Mouse (Mus musculus) layer of hippocampus, postnatal 10 days (tissue): ENCODE data around the gene Ccdc120. TPM values are rescaled to one million over a fixed set of nuclear protein-coding genes. Genes with fewer than 3 reads are reported as not detected.

Source experiments
- DNase-seq, 2 experiments: peaks; one replicate each; pipeline ENCODE4 v3.0.0; 2021; ENCODE audit warnings: low spot score in 2 of 2
- long read RNA-seq: library from polyadenylated mRNA; stranded (forward); transcript quantifications from one replicate; pipeline ENCODE4 v2.0.0, GENCODE M21; 2023
- total RNA-seq, 2 experiments: library from RNA; stranded (reverse); gene quantifications; 2 replicates each; pipeline ENCODE4 v1.2.3; 2021

The Ccdc120 gene
- total RNA-seq: 10 to 100 TPM; 23.0 to 24.5 TPM
- long read RNA-seq, partial matches to known transcripts: 3 of 9 reads
- long read RNA-seq, other reads (novel, unspliced or antisense): 4 of 9 reads

DNA sequence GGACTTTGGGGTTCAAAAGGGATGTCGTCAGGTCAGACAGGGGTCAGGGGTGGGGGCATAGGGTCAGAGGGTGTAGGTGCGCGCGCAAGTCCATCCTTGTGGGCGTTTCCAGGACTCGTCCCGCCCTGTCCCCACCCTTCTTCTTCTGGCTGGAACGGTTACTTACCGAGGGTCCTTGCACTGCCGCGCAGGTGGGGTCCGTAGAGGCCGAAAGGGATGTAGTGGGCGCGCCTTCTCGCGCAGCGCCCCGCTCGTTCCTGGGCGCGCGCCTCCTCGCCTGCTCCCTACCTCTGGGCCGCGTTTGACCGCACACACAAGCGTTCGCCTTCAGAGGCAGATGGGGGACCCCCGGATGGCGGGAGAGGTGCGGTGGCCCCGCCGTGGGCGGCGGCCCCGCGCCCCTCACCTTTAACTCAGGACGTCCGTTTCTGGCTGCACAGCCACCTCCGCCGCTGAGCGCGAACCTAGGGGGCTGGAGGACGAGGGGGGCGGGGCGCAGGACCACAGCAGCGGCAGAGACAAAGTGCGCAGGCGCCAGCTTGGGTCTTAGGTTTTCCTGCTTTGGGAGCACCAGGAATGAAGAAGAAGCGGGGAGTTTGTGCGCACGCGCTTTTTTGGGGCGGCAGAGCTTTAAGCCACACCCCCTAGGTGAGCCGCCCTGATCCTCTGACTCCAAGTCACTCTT, at the start of gene Ccdc120:
TSS of gene Ccdc120 (minus strand) at position 474 of the 685 bp plus-strand sequence.
- DNase-seq: peak; percentile 57 to 73

DNA sequence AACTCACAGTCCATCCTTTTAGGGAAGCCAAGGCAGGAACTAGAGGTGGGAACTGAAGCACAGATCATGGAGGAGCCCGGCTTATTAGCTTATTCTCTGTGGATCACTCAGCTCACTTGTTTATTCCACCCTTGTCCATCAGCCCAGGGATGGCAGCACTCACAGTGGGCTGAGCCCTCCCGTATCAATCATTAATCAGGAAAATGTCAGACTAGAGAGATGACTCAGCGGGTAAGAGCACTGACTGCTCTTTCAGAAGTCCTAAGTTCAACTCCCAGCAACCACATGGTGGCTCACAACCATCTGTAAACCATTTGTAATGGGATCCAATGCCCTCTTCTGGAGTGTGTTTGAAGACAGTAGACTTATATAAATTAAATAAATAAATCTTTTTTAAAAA, 46.6 kb upstream of the Ccdc120 start:
- no peak for DNase-seq

DNA sequence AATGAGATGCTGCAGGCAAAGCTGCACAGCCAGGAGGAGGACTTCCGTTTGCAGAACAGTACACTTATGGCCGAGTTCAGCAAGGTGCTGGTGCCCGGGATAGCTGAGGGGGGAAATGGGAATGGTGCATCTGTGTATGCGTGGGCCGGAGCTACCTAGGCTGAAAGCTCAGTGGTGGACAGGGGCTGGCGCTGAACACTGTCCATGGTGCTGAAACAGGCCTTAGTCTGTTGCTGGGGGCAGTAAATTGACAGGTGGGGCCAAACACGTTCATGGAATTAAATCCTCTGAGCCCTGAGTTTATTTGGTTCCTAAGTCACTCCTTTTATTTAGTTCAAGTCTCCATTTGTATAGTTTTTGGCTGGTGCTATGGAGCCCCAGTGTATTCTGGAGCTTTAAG, 44.3 kb upstream of the Ccdc120 start:
- no peak for DNase-seq

DNA sequence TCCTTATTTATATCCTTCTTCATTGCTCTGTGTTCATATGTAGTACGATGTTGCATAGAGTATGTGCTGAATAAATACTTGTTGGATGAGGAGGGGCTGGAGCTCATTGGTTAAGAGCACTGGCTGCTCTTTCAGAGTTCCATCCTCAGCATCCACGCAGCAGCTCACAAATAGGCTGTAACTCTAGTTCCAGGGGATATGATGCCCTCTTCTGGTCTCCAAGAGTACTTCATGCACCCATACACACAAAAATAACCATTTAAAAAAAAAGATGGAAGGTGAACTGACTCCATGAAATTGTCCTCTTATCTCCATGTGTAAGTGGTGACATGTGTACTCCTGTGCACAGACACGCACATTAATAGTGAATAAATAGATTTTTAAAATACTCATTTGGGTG, 42.7 kb upstream of the Ccdc120 start:
- no peak for DNase-seq

DNA sequence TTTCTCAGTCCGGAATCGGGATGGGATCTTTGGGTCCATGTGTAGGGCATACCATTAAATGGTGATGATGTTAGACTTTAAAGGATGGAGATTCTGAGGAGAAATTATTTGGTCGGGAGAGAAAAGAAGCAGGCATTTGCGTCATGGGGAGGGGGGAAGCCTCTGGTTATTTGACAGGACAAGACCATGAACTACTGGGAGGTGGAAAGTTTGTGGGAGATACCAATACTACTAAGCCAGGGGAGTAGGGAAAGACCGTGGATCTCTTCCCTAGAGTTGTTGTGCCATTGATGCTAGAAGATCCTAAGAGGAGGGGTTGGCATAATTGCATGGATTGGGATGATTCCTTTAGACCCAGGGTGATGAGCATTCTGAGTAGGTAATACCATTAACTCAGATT, 39.6 kb upstream of the Ccdc120 start:
- no peak for DNase-seq

DNA sequence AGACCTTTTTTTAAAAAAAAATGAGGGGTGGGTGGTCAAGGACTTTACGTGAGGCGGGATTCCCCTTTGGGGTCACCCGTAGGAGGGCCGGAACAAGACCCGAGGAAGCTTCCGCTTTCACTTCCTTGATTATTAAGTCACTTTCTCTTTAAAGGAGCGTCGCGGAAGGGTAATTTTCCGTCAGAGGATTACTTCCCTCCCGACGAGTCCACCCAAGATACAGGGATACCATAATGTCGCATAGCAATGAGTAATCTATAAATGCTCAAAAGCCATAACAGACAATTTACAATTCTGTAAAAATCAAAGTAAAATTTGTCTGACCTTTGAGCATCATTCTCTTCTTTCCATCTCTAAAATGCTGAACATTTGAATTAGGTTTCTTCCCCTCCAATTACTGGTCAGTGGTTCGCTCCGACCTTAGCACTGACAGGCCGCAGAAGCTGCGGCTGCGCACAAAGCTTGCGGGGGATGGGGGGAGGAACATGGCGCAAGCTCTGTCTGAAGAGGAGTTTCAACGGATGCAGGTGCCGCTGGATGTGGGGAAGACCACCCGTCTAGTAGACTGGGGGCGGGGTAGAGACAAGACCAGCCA, 38.9 kb upstream of the Ccdc120 start, which contains the start of gene Gripap1:
TSS of gene Gripap1 (plus strand) at position 224 of the 595 bp plus-strand sequence.
- peak; percentile 64 to 74 for DNase-seq

DNA sequence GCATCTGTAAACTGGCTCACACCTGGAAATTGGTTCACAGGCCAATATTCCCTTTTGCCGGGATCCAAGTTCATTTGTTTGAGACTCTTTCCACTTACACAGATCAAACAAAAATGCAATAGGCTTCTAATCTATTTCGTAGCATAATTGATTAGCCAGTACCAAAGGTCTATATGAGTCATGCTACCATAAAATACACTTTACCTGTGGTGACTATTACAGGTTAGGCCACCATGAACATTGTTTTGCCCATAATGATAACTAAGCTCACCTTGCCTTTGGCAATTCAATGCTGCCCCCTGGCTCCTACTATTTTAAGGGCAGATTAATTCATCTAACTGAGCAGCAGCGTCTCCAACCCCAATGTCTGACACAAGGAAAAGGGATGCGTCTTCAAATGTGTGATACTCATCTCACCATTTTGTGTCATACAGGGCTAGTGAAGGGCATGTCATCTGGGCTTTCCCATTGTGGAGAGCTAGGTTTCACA, 31.9 kb upstream of the Ccdc120 start:
- DNase-seq: no peak

DNA sequence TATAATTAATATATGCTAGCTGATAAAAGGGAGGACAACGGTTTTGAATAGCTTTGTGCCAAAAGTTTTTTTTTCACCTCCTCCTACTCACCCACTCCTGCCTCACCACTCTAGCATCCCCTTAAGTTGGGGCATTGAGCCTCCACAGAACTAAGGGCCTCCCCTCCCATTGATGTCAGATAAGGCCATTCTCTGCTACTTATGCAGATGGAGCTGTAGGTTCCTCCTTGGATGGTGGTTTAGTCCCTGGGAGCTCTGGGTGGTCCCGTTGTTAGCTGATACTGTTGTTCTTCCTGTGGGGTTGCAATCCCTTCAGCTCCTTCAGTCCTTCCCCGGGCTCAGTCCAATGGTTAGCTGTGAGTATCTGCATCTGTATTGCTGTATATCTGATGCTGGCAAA, 28.6 kb upstream of the Ccdc120 start:
- no peak for DNase-seq

DNA sequence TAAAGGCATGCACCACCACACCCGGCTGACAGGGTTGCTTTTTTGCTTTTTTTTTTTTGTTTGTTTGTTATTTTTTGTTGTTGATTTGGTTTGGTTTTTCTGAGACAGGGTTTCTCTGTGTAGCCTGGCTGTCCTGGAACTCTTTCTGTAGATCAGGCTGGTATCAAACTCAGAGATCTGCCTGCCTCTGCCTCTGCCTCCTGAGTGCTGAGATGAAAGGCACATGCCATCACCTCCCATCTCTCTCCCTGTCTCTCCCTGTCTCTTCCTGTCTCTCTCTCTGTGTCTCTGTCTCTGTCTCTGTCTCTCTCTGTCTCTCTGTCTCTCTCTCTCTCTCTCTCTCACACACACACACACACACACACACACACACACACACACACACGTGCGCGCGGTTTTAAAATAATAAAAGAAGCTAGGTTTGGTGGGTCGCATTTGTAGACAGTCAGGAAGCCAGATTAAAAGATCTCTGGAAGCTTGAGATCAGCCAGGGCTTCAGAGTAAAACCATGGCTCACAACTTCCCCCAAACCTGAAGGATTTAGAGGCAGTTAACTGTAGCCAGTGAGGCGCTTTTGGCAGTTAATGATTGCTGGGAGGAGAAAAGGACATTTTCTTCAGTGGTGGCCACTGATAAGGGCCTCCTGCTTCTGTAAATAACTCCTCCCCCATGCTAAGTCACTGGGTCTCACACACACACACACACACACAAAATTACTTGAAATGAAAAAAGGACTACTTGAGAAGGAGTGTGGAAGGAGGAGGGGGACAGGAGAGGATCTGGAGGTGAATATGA, 27.9 kb upstream of the Ccdc120 start:
- DNase-seq: no peak

DNA sequence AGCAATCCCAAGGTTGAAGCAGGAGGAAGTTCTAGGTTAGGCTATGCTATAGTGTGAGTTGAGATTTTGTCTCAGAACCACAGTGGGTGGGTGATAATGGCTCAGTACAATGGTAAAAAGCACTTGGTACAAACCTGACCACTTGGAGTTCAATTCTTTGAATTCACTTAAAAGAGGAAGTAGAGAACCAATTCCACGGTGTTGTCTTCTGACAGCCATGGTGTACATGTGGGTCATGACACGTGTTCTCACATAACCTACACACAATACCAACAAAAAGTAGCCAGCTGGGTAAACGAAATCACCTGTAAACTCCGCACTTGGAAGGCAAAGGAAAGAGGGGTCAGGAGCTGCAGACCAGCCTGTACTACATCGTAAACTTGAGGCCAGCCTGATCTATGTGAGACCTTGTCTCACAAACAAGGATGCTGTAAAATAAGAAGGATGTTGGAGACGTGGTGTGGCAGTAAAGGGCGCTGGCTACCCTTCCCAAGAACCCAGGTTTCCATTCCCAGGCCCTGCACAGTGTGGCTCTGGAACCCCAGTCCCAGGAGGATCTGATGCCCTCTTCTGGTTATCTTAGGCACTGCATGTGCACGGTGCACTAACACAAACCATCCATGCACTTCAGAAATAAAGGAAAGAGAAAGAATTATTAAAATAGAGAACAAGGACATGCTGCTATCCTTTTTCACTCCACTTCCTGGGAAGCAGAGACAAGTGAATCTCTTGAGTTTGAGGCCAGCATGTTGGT, 25.8 kb upstream of the Ccdc120 start:
- peak; percentile 57 to 66 for DNase-seq

DNA sequence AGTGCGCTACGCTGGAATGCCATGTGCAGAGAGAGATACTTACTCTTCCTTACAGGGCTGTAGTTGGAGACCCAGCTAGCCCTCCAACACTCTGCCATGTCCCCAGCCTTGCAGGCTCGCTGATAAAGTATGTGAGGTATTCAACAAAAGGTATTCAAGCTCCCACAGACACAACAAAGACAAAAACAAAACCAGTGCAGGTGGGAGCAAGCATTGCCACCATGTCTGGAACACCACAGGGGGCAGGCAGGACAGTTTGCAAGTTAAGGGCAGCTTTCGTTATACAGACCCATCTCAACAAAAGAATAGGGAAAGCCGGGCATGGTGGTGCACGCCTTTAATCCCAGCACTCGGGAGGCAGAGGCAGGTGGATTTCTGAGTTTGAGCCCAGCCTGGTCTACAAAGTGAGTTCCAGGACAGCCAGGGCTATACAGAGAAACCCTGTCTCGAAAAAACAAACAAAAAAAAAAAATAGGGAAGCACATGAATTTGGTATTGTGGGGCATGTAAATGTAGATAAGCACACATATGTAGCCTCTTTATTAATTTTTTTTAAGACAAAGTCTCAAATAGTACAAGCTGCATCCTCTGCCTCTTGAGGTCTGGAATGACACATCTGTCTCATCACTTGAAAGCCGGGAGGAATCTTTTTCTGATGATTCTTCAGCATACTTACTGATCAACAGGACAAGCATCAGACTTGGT, 24.9 kb upstream of the Ccdc120 start:
- DNase-seq: no peak

DNA sequence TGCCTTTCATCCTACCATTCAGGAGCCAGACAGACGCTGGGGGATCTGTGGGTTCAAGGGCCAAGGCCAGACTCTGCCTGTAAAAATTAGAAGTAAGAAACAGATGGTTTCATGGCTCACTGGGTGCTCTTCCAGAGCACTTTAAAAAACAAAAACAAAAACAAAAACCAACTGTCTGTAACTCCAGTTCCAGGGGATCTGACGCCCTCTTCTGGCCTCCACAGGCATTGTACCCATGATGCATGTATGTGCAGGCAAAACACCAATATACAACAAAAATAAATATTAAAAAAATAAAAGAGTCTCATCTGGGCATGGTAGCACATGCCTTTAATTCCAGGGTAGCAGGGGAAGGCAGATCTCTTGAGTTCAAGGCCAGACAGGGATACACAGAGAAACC, 22.1 kb upstream of the Ccdc120 start:
- no peak for DNase-seq

DNA sequence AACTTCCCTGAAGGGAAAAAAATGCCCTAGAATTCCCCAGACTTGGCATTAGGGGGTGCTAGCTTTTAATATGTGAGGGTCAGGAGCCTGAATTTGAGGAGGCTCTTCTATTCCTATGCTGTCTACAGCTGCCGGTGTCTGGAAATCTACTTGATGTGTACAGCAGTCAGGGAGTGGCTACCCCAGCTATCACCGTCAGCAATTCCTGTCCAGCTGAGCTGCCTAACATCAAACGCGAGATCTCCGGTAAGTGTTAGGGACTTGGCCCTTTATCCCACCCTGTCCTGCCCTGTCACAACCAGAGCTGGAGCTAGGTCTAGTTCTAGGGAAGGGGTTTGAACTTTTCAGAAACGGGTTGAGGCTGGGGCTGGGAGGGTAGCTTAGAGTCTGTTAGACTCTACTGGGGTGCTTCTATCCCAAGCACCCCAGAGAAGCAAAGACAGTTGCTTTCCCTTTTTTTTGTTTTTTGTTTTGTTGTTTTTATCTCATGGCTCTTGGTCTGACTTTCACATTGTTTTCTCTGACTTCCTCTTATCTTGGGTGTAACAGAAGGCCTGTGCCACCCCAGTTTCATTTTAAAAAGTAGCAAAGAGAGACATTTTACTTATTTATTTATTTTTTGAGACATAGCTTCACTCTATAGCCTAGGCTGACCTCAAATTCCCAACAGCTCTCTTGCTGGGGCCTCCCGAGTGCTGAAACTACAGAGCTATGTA, 18.8 kb upstream of the Ccdc120 start:
- DNase-seq: no peak

DNA sequence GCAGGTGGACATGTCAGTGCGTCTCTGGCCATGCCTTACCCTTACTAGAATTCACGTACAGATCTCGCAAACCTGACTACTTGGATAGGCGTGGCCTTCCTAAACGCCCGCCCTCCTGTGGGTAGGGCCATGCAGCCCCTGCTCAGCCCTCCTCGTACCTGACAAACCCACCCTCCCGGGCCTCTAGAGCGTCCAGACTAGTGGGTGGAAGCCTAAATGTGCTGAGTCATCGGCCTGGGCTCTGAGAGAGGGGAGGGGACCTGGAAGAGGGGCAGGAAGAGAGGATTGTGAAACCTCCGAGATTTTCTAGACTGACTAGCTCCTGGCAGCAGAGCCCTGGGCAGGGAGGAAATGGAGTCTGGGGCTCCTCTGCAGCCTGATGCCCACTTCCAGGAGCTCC, 15.1 kb upstream of the Ccdc120 start:
- no peak for DNase-seq

DNA sequence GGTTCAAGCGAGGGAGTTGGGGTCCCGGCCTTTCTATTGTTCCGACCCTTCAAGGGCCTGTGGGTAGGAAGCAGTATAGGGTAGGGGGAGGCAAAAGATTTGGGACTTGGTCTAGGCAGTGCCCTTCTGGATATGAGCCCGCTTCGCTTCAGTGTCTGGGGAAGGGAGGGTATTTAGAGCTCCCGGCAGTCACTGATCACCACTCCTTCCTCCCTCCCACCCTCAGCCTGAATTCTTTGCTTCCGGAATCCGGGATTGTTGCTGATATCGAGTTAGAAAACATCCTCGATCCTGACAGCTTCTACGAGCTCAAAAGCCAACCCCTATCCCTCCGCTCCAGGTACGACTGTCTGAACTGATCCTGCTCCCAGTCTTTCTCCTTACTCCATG, 14.6 kb upstream of the Ccdc120 start:
- DNase-seq: no peak

DNA sequence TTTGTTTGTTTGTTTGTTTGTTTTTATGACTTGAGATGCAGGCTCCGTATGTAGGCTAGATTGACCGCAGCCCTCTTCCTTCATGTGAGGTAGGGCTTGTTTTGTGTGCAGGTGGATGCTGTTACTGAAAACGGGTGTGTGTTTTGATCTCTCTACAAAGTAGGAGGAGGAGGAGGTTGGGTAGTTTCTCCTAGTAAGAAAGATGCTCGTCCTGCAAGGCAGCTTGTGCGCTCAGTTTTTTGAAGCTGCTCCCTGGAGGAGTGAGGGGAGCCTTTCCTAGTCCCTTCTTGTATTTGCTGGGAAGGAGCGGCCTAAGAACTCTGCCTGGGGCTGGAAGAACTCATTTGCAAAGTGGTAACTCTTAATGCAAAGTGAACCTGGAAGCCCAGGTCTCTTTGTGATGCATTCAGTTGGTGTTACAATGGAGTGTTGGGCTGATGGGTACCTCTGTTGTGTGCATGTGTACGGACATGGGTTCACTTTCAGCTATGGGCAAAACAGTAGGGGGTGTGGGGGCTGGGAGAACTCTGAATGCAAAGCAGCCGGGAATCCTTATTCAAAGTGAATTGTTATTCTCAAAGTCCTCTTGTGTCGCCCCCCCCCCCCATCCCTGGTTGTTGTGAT, 14.1 kb upstream of the Ccdc120 start:
- no peak for DNase-seq

DNA sequence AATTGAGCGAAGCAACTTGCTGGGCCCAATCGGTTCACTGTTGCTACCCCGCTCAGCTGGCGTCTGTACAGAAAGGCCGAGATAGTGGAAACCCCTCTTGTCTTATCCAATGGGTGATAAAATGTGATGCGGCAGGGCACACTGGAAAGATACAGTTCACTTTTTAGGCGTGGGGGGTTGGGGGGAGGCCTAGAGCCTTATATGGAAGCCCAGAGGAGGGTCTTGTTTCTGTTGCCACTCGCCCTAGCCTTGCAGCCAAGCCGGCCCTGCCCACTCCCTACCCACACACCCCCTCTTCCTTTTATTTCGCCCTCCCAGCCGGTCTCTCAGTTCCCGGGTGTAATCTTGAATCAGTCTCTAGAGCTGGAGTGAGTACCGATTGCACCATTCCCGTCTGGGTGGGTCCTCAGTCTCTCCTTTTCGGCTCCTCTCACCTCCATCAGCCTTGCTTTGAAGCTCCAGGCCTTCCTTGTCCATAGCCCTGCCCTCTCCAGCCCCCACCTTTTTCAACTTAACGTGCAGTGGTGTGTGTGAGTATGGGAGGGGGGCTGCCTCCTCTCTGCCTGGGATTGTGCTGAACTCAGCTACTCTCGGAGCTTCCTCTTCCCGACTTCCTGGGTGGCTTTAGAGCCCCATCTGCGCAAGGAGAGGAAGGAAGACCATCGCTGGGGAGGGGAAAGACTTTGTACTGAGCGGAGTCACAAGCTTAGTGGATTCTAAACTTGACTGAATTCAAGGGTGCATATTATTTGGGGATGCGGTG, 13.1 kb upstream of the Ccdc120 start:
- peak in 1 of 2 experiments; percentile 20 for DNase-seq

DNA sequence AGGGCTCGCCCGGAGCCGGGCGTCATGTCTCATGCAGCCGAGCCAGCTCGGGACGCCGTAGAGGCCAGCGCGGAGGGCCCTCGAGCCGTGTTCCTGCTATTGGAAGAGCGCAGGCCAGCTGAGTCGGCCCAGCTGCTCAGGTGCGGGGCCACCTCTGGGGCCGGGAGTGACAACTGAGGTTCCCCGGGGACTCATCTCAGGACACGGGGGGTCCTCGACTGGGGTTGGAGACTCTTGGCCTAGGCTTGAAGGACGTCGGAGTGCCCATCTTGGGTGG, 12.2 kb upstream of the Ccdc120 start:
- no peak for DNase-seq
